8 mouse cellular contexts compared by ENCODE assay signal in the genomic region with DNA sequence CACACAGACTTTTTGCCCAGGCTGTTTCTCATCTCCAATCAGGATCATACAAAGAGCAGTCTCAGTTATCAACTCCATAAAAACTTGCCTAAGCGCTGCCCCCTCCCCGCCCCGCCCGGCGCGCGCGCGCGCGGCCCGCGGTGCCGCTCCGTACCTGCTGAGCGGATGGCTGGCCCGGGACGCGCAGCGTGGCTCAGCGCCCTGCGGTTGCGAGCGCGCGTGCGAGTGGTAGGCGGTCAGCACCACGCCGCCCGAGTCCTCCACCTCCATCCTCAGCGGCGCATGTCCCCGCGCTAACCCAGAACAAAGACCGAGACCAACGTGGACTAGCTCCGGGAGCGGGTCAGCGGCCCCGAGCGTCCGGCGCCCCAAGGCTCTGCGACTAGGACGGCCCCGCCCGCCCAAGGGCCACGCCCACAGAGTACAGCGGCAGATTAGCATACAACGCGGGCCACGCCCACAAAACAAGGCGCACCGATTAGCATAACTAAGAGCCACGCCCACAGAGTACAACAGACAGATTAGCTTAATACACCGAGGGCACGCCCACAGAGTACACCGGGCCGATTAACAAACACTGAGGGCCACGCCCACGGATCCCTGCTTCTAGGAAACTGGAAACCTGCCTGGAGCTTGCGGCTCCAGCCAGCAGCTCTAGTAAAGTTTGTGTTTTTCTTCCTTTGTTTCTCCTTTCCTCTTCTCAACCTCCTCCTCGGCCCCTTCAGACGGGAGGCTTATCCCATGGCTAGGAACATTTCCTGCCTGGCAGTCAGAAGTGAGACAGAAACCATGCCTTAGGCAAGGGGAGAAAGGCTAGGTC. TPM values are rescaled to one million over a fixed set of nuclear protein-coding genes. Genes with fewer than 3 reads are reported as not detected.
DNase-seq lines count a peak whose midpoint lies in the region; ATAC-seq and TF ChIP-seq lines count a peak whose summit lies in the region.

Gene Arhgap28, minus strand, starts transcription at position 380 of the 820 bp plus-strand sequence.

- under 1% methylated on average over 65 of the region's 65 CpGs for WGBS in forebrain, embryonic 15.5 days
- WGBS in liver, postnatal 0 days (ENCODE audit: insufficient replicate concordance): under 1% methylated on average over 54 of the region's 65 CpGs
- under 1% methylated on average over 65 of the region's 65 CpGs for WGBS in neural tube, embryonic 13.5 days

- no peak for TF ChIP-seq EP300 in liver, postnatal 0 days (IDR thresholded peaks at IDR 0.05; ENCODE audit: low read depth)

- peak; percentile 94 for ATAC-seq in forebrain, embryonic 15.5 days (replicated peaks)
- ATAC-seq in liver, postnatal 0 days: peak; percentile 94
- peak; percentile 95 for ATAC-seq in neural tube, embryonic 13.5 days (ENCODE audit: low read depth)

- no peaks in the 10 kb centered on the region for H3K36me3 ChIP-seq in forebrain, embryonic 15.5 days
- no peaks in the 10 kb centered on the region for H3K36me3 ChIP-seq in liver, postnatal 0 days (replicated peaks; ENCODE audit: insufficient read depth, low read length)
- H3K36me3 ChIP-seq in neural tube, embryonic 13.5 days: no peaks in the 10 kb centered on the region

- H3K4me2 ChIP-seq in forebrain, embryonic 15.5 days (replicated peaks): peak within 1 kb of the TSS; percentile 92
- H3K4me2 ChIP-seq in liver, postnatal 0 days (ENCODE audit: low read depth, low read length): peak within 1 kb of the TSS; percentile 88
- peak within 1 kb of the TSS; percentile 79 for H3K4me2 ChIP-seq in neural tube, embryonic 13.5 days

- H3K4me1 ChIP-seq in forebrain, embryonic 15.5 days: peaks cover 16% of the 10 kb centered on the region
- H3K4me1 ChIP-seq in liver, postnatal 0 days (ENCODE audit: insufficient read depth): 0 out of 2 replicates have a peak, but pooled peaks cover 4% of the 10 kb centered on the region
- peaks cover 41% of the 10 kb centered on the region for H3K4me1 ChIP-seq in neural tube, embryonic 13.5 days (replicated peaks)

- H3K9ac ChIP-seq in forebrain, embryonic 15.5 days (replicated peaks): peak within 1 kb of the TSS; percentile 50
- peak within 1 kb of the TSS; percentile 60 for H3K9ac ChIP-seq in liver, postnatal 0 days (replicated peaks)
- H3K9ac ChIP-seq in neural tube, embryonic 13.5 days: peak within 1 kb of the TSS; percentile 75

- intact Hi-C loops in heart, postnatal 14 days (cut with DNase I): loop anchor here (2.0 to 5.0 kb wide), 3 partner anchors 52 to 161 kb away; no protein-coding TSS in a partner anchor

- TF ChIP-seq CTCF in liver, postnatal 0 days (IDR thresholded peaks at IDR 0.05; ENCODE audit: low read depth): no peak

- DNase-seq in ES-CJ7 (ENCODE audit: low read depth, low spot score): peak; percentile 99
- DNase-seq in cerebellum, adult 11 months: peak; percentile 15
- DNase-seq in heart, postnatal 14 days: peak; percentile 88 to 90
- DNase-seq in layer of hippocampus, adult 11-12 months (ENCODE audit: low spot score): peak; percentile 58
- peak; percentile 88 for DNase-seq in liver, postnatal 0 days
- peak; percentile 21 for DNase-seq in telencephalon, adult 2 months (ENCODE audit: low read depth, low spot score)

- H3K9me3 ChIP-seq in forebrain, embryonic 15.5 days: no peaks in the 10 kb centered on the region
- no peaks in the 10 kb centered on the region for H3K9me3 ChIP-seq in liver, postnatal 0 days (ENCODE audit: low read length)
- no peaks in the 10 kb centered on the region for H3K9me3 ChIP-seq in neural tube, embryonic 13.5 days

- peak within 1 kb of the TSS; percentile 80 for H3K27ac ChIP-seq in forebrain, embryonic 15.5 days (replicated peaks)
- 0 out of 2 replicates have a peak within 1 kb of the TSS, but pooled peaks have one; percentile 29 for H3K27ac ChIP-seq in liver, postnatal 0 days (ENCODE audit: low read depth)
- peak within 1 kb of the TSS; percentile 79 for H3K27ac ChIP-seq in neural tube, embryonic 13.5 days (replicated peaks)

- H3K4me3 ChIP-seq in forebrain, embryonic 15.5 days: peak within 1 kb of the TSS; percentile 68
- H3K4me3 ChIP-seq in liver, postnatal 0 days (ENCODE audit: low read depth, low read length): peak within 1 kb of the TSS; percentile 63
- peak within 1 kb of the TSS; percentile 68 for H3K4me3 ChIP-seq in neural tube, embryonic 13.5 days

- no peaks in the 10 kb centered on the region for H3K27me3 ChIP-seq in forebrain, embryonic 15.5 days
- 0 out of 2 replicates have a peak, but pooled peaks cover 6% of the 10 kb centered on the region for H3K27me3 ChIP-seq in liver, postnatal 0 days (ENCODE audit: insufficient read depth, low read length)
- H3K27me3 ChIP-seq in neural tube, embryonic 13.5 days: no peaks in the 10 kb centered on the region

RNA-seq across cellular contexts. Expression of gene Arhgap28, which starts in this region (rescaled TPM):
- 5.4 and 5.7 TPM in 2 replicates for polyA plus RNA-seq in forebrain, embryonic 15.5 days (2015; fragmentation: Nextera tagmentation; extraction: Ambion mirVana)
- 1 to 10 TPM; 4.6 to 6.2 TPM for total RNA-seq in heart, postnatal 14 days (2021)
- 0.48 and 0.51 TPM in 2 replicates for polyA plus RNA-seq in liver, postnatal 0 days (2015; fragmentation: Nextera tagmentation; extraction: Ambion mirVana)
- polyA plus RNA-seq in neural tube, embryonic 13.5 days (2015; fragmentation: Nextera tagmentation; extraction: Ambion mirVana): 15.1 and 16.8 TPM in 2 replicates

Comparison
In these comparisons a context has a peak if more than half of its experiments do, and no peak if none do; other contexts are left out.
1. Peak in every context shown above with its lines: DNase-seq, ATAC-seq, H3K4me3 ChIP-seq and H3K27ac ChIP-seq.
2. Peak in DNase-seq, ATAC-seq, H3K4me3 ChIP-seq, H3K27ac ChIP-seq, H3K9ac ChIP-seq and H3K4me2 ChIP-seq in liver, postnatal 0 days; RNA of the gene not detected or under 1 TPM.
3. DNase-seq: peak in every context shown above with its lines; median percentile 99 in ES-CJ7; 89 in heart, postnatal 14 days; 88 in liver, postnatal 0 days; 58 in layer of hippocampus, adult 11-12 months; 21 in telencephalon, adult 2 months; 15 in cerebellum, adult 11 months.
4. H3K27ac ChIP-seq: peak in every context shown above with its lines; median percentile 80 in forebrain, embryonic 15.5 days; 79 in neural tube, embryonic 13.5 days; 29 in liver, postnatal 0 days.